Mouse (Mus musculus) ES-Bruce4 (cell line): ENCODE measurements at regions not wholly inside any gene's neighbourhood (a gene's known extent, or its start where the extent isn't known, plus 50 kb on each side); places are given as distances from the start of the nearest gene placed in this dataset.
"Not testable (repeated sequence)": the region's sequence is repeated elsewhere in the genome, so short reads cannot be mapped to it uniquely, and the experiment has no call there.

Source experiments
- H3K27ac ChIP-seq: 2 replicates; pipeline ENCODE4 v1.5.1; 2012; ENCODE audit warnings: low read length, inconsistent platforms; ENCODE audit not compliant: insufficient read depth
- H3K27me3 ChIP-seq: 2 replicates; pipeline ENCODE4 v1.6.1; 2012; ENCODE audit warnings: mild to moderate bottlenecking, low read length, inconsistent platforms; ENCODE audit not compliant: control insufficient read depth, poor library complexity, insufficient read depth, severe bottlenecking
- H3K36me3 ChIP-seq: 2 replicates; pipeline ENCODE4 v1.6.1; 2012; ENCODE audit warnings: inconsistent platforms, mild to moderate bottlenecking, low read length, moderate library complexity; ENCODE audit not compliant: control insufficient read depth, poor library complexity, insufficient read depth, severe bottlenecking
- H3K4me1 ChIP-seq: one replicate; pipeline ENCODE4 v1.8.1; 2011; ENCODE audit warnings: low read length; ENCODE audit not compliant: control insufficient read depth, insufficient read depth
- H3K4me3 ChIP-seq: 2 replicates; pipeline ENCODE4 v1.5.1; 2011; ENCODE audit warnings: low read depth, mild to moderate bottlenecking, low read length
- H3K9ac ChIP-seq: 2 replicates; pipeline ENCODE4 v1.6.1; 2012; ENCODE audit warnings: low read depth, mild to moderate bottlenecking, inconsistent platforms; ENCODE audit not compliant: poor library complexity, severe bottlenecking
- H3K9me3 ChIP-seq: replicated peaks from 2 replicates; pipeline ENCODE4 v1.6.1; 2012; ENCODE audit warnings: mild to moderate bottlenecking, low read length, inconsistent platforms; ENCODE audit not compliant: control insufficient read depth, poor library complexity, insufficient read depth, severe bottlenecking
- CTCF ChIP-seq: IDR thresholded peaks from one replicate; pipeline ENCODE4 v1.8.1; 2011; ENCODE audit warnings: low read depth, low read length
- EP300 ChIP-seq: IDR thresholded peaks from 2 replicates; pipeline ENCODE4 v1.6.1; 2011; ENCODE audit warnings: low read depth, low read length; ENCODE audit not compliant: insufficient read depth
- POLR2A ChIP-seq: IDR thresholded peaks from one replicate; pipeline ENCODE4 v1.8.1; 2011; ENCODE audit warnings: low read length; ENCODE audit not compliant: insufficient read depth

DNA sequence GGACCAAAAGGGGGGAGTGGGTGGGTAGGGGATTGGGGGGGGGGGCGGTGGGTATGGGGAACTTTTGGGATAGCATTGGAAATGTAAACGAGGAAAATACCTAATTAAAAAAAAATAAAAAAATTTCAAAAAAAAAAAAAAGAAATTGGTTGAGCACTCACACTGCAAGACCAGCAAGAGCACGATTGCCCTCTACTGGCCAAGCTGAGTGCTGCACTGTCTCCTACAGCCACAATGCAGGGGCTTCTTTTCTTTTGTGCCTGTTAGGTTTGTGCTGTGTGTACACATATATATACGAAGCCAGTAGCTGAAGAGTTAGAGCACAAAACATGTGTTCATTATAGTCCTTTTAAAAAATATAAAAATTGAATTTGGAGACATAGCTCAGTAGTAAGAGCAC is 55.6 kb downstream of the Mup20 start:
- Histone ChIP-seq H3K9me3 (peaks cover 2% of the 10 kb centered on the region; the same call in 1 of the 2 replicates), H3K4me1 (no peaks in the 10 kb centered on the region)

GRCm38 (mm10) chr4:61989941-61990340 is 64.0 kb downstream of the Mup20 start:
- not testable (repeated sequence) for H3K27ac ChIP-seq, H3K4me1 ChIP-seq, H3K9ac ChIP-seq, H3K9me3 ChIP-seq, H3K36me3 ChIP-seq, H3K4me3 ChIP-seq, H3K27me3 ChIP-seq

More for the DNA sequence above, 55.6 kb downstream of the Mup20 start:
- no peak overlapping the region for H3K27ac ChIP-seq
- no peak overlapping the region for H3K9ac ChIP-seq
- H3K36me3 ChIP-seq = no peaks in the 10 kb centered on the region
- H3K27me3 ChIP-seq = no peaks in the 10 kb centered on the region
- no peak for TF ChIP-seq EP300
- no peak for TF ChIP-seq POLR2A
- TF ChIP-seq CTCF = peak; percentile 65
- no peak overlapping the region for H3K4me3 ChIP-seq

DNA sequence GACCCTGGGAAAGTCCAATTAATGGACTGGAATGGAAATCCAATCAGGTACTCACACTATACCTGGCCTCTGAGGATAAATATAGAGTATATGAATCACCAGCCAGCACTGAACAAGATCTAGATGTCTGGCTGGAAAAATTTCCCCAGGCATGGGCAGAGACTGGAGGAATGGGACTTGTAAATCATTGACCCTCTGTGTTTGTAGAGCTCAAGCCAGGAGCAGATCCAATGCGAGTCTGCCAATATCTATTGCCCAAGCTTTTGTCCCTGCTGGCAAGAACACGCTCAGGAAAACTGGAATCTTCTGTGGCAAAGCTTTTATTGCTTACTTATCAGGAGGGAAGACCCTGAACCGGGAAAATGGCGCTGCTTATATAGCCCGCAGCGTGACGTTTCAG is 77.8 kb downstream of the Mup20 start:
- Histone ChIP-seq H3K9ac (no peak overlapping the region), H3K4me1 (no peaks in the 10 kb centered on the region), H3K36me3 (no peaks in the 10 kb centered on the region), H3K4me3 (no peak overlapping the region), H3K27me3 (no peaks in the 10 kb centered on the region), H3K27ac (no peak overlapping the region), H3K9me3 (peaks cover 5% of the 10 kb centered on the region)
- TF ChIP-seq CTCF = no peak
- TF ChIP-seq POLR2A = no peak
- TF ChIP-seq EP300 = no peak

DNA sequence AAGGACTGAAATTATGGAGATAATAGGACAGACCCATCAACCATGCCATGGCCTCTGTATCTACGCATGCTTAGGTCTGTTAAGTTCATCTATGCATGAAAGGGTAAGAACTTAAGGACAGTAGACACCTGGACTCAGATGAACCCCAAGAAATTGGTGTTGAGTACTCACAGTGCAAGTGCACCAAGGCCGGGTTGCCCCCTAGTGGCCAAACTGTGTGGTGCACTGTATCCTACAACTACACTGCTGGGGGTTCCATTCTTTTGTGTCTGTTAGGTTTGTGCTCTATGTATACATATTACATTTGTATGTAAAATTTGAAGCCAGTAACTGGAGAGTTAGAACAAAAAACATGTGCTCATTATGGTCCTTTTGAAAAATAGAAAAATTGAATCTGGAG is 80.7 kb downstream of the Mup20 start:
- Histone ChIP-seq H3K4me3 (no peak overlapping the region), H3K9me3 (peaks cover 19% of the 10 kb centered on the region), H3K9ac (no peak overlapping the region), H3K36me3 (no peaks in the 10 kb centered on the region), H3K27me3 (no peaks in the 10 kb centered on the region), H3K27ac (no peak overlapping the region), H3K4me1 (no peaks in the 10 kb centered on the region)
- TF ChIP-seq EP300 (no peak), POLR2A (no peak), CTCF (peak; percentile 75)

- peaks cover 23% of the 10 kb centered on the region for H3K9me3 ChIP-seq
- no peak overlapping the region for H3K9ac ChIP-seq
- TF ChIP-seq EP300 = no peak
- no peak for TF ChIP-seq POLR2A
- TF ChIP-seq CTCF = no peak
- no peak overlapping the region for H3K27ac ChIP-seq
- no peaks in the 10 kb centered on the region for H3K4me1 ChIP-seq
- H3K36me3 ChIP-seq = no peaks in the 10 kb centered on the region
- no peak overlapping the region for H3K4me3 ChIP-seq
- H3K27me3 ChIP-seq = no peaks in the 10 kb centered on the region
Measured at GRCm38 (mm10) chr4:61969691-61970090, 84.3 kb downstream of the Mup20 start.

DNA sequence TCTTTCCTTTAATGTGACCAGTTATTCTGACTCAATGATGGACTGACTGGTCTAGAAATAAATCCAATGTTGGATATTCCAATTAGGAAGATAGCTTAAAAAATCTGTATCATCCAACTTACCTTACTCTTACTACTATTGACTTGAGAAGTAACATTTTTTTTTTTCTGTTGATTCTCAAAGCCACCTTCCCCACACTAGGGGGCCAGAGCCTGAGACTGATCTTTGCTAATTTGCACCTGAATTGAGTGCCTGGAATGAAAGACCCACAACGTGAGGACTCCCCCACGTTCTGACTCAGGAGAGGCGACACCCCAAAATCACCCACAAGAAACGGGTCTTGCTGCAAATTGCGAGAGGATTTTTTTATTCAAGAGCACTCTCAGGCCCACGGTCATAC is 86.3 kb downstream of the Mup20 start:
- H3K27me3 ChIP-seq, H3K4me3 ChIP-seq, H3K4me1 ChIP-seq, H3K9ac ChIP-seq, H3K36me3 ChIP-seq: not testable (repeated sequence)
- Histone ChIP-seq H3K27ac (peak overlapping the region; percentile 71; the same call in 1 of the 2 replicates), H3K9me3 (peaks cover 21% of the 10 kb centered on the region)

DNA sequence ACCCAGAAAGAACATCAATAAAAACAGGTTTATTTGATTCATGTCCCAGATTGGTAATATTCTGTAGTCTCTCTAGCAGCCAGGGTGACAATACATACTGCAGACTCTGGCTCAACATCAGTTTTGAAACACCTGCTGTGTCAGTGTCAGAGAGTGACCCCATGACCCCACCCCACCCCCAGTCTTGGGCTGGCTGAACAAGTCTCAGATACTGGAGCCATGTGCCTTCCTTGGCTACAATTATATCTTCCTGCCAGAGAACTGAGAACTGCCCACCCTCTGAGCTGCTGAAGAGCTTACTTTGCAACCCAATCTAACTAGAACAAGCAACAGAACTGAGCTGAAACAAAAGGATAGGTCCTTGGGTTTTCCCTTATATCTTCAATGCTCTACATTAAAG is 91.6 kb downstream of the Mup20 start:
- no peak overlapping the region for H3K9ac ChIP-seq
- H3K4me3 ChIP-seq = no peak overlapping the region
- H3K27me3 ChIP-seq = no peaks in the 10 kb centered on the region
- no peaks in the 10 kb centered on the region for H3K36me3 ChIP-seq
- no peak overlapping the region for H3K27ac ChIP-seq
- no peaks in the 10 kb centered on the region for H3K4me1 ChIP-seq
- TF ChIP-seq POLR2A (no peak), CTCF (no peak), EP300 (no peak)
- peaks cover 12% of the 10 kb centered on the region for H3K9me3 ChIP-seq
